Mouse (Mus musculus) heart, embryonic 12.5 days (tissue): ENCODE measurements around the gene Pak1ip1. TPM values are rescaled to one million over a fixed set of nuclear protein-coding genes. Genes with fewer than 3 reads are reported as not detected.

Source experiments
- ATAC-seq: fragments of 200-750 bp; cut with Nextera tagmentation; 2 replicates; pipeline ENCODE4 v1.8.0; 2017; ENCODE audit warnings: moderate TSS enrichment, moderate library complexity; ENCODE audit not compliant: insufficient number of reproducible peaks, low FRiP score
- H3K27ac ChIP-seq: fragments of 300-500 bp; sonication (generic); 2 replicates; pipeline ENCODE4 v1.5.1; 2016; ENCODE audit warnings: mild to moderate bottlenecking, moderate library complexity; ENCODE audit not compliant: poor library complexity, severe bottlenecking
- H3K27me3 ChIP-seq: fragments of 300-500 bp; sonication (generic); replicated peaks from 2 replicates; pipeline ENCODE4 v1.6.1; 2016; ENCODE audit warnings: mild to moderate bottlenecking, moderate library complexity
- H3K36me3 ChIP-seq: fragments of 300-500 bp; sonication (generic); 2 replicates; pipeline ENCODE4 v1.6.1; 2016; ENCODE audit warnings: mild to moderate bottlenecking, moderate library complexity
- H3K4me1 ChIP-seq: fragments of 300-500 bp; sonication (generic); replicated peaks from 2 replicates; pipeline ENCODE4 v1.6.1; 2016; ENCODE audit warnings: mild to moderate bottlenecking
- H3K4me2 ChIP-seq: fragments of 300-500 bp; sonication (generic); 2 replicates; pipeline ENCODE4 v1.6.1; 2016; ENCODE audit warnings: mild to moderate bottlenecking, moderate library complexity
- H3K4me3 ChIP-seq: fragments of 300-500 bp; sonication (generic); 2 replicates; pipeline ENCODE4 v1.5.1; 2016; ENCODE audit warnings: mild to moderate bottlenecking
- H3K9ac ChIP-seq: fragments of 300-500 bp; sonication (generic); 2 replicates; pipeline ENCODE4 v1.6.1; 2016; ENCODE audit warnings: mild to moderate bottlenecking, moderate library complexity
- H3K9me3 ChIP-seq: fragments of 300-500 bp; sonication (generic); replicated peaks from 2 replicates; pipeline ENCODE4 v1.6.1; 2016; ENCODE audit warnings: mild to moderate bottlenecking, moderate library complexity
- WGBS: fragments of 180-500 bp; shearing (Covaris S2); methylation state at CpG from one replicate; pipeline ENCODE4 v1.1.7; 2016; 5-methylcytosine and 5-hydroxymethylcytosine counted together
- polyA plus RNA-seq: library from polyadenylated mRNA; unstranded; fragments of >200 nt; fragmentation: Nextera tagmentation; extraction: Ambion mirVana; gene quantifications from 2 replicates; pipeline ENCODE4 v1.2.1, GENCODE M21; 2016

Gene Pak1ip1
- polyA plus RNA-seq, 1 experiment from 2014 or later = 55.5 TPM

DNA sequence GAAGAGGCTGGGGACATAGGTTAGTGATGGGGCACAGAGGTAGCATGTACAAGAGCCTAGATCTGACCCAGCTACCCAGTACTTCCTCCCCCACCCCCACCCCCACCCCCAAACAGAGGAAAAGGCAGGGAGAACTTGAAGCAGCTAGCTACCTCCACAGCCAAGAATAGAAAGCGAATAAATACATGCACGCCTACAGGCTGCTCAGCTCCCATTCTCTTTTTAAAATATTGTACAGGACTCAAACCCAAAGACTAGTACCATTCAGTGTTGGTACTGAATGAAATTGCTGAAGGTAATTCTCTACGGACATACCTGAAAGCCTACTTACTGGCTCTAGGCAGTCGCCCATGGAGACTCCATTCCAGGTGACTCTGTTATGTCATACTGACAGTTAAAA, 41.7 kb downstream of the Pak1ip1 start:
- Histone ChIP-seq H3K9ac (no peak overlapping the region), H3K4me2 (no peak overlapping the region), H3K27me3 (no peaks in the 10 kb centered on the region), H3K4me1 (no peaks in the 10 kb centered on the region), H3K4me3 (no peak overlapping the region), H3K9me3 (no peaks in the 10 kb centered on the region), H3K27ac (no peak overlapping the region), H3K36me3 (no peaks in the 10 kb centered on the region)
- 81% methylated on average over 4 of the region's 4 CpGs for WGBS
- no peak for ATAC-seq

GRCm38 (mm10) chr13:41045901-41046300, 45.1 kb downstream of the Pak1ip1 start:
- Histone ChIP-seq H3K9me3 (no peaks in the 10 kb centered on the region), H3K4me3 (no peak overlapping the region), H3K36me3 (no peaks in the 10 kb centered on the region), H3K27me3 (no peaks in the 10 kb centered on the region), H3K27ac (no peak overlapping the region), H3K9ac (no peak overlapping the region), H3K4me2 (no peak overlapping the region), H3K4me1 (no peaks in the 10 kb centered on the region)
- WGBS = 88% methylated on average over 8 of the region's 8 CpGs
- ATAC-seq = no peak

DNA sequence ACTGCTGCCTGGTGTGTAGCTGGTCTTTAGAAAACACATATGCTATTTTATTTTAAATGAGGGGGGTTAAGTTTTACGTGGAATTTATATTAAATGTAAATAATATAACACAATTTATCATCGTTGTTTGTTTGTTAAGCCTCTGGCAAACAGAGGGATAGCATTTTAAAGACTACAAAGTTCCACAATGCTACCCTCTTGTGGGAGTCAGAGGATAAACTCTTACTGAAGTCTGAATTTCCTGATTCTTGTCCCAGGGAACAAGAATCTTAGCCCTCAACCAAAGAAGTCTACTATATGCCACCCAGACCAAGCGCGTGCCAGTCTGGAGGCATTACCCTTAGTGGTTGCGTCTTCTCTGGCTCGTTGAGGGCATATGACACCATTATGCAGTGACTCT, 46.5 kb downstream of the Pak1ip1 start:
- Histone ChIP-seq H3K36me3 (no peaks in the 10 kb centered on the region), H3K9me3 (no peaks in the 10 kb centered on the region), H3K27ac (no peak overlapping the region), H3K4me2 (no peak overlapping the region), H3K27me3 (no peaks in the 10 kb centered on the region), H3K4me3 (no peak overlapping the region), H3K4me1 (no peaks in the 10 kb centered on the region), H3K9ac (no peak overlapping the region)
- no peak for ATAC-seq
- WGBS = 77% methylated on average over 6 of the region's 6 CpGs

DNA sequence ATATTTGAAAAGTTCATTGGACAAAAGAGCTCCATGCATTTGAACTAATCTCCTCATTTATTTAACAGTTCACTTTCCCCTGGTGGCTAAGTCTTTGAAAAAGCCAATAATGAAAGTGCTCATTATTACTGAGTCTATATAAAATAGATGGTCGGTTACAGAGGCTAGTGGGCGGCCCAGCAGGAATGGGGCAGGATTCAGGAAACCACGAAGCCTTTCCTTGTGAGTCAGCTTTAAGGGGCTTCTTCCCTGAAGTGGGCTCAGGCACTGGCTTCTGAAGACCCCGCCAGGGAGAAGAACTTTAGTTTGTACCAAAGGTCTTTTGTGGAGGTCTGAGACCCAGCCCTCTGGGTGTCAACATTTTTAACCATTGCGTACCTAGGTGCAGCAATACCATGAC, 51.1 kb downstream of the Pak1ip1 start:
- Histone ChIP-seq H3K36me3 (no peaks in the 10 kb centered on the region), H3K4me2 (no peak overlapping the region), H3K27me3 (no peaks in the 10 kb centered on the region), H3K27ac (no peak overlapping the region), H3K9me3 (no peaks in the 10 kb centered on the region), H3K4me3 (no peak overlapping the region), H3K9ac (no peak overlapping the region), H3K4me1 (no peaks in the 10 kb centered on the region)
- no peak for ATAC-seq
- 75% methylated on average over 5 of the region's 5 CpGs for WGBS

Other genes starting within 250 kb of the Pak1ip1 start
- gene Gcnt2, start 141.3 kb upstream of the Pak1ip1 start, polyA plus RNA-seq = 3.7 and 3.9 TPM in 2 replicates
- gene Tmem14c, start 15.3 kb downstream of the Pak1ip1 start, polyA plus RNA-seq = 211 and 228 TPM in 2 replicates
- gene Mak, start 78.7 kb downstream of the Pak1ip1 start, polyA plus RNA-seq = 0.24 and 0.38 TPM in 2 replicates
- not detected in 2 replicates for gene Gcm2, start 110.0 kb downstream of the Pak1ip1 start, polyA plus RNA-seq
- 0.09 TPM in 1 of 2 replicates, not detected in the other for gene Sycp2l, start 113.3 kb downstream of the Pak1ip1 start, polyA plus RNA-seq
- 1.9 and 2.1 TPM in 2 replicates for gene Elovl2, start 219.4 kb downstream of the Pak1ip1 start, polyA plus RNA-seq
- 13.6 and 14.5 TPM in 2 replicates for gene Smim13, start 248.8 kb downstream of the Pak1ip1 start, polyA plus RNA-seq